Mouse (Mus musculus): Measurements from ENCODE around the gene Tmem218.

Tmem218 gene

GRCm38 (mm10) chr9:37207929-37208411 is at the start of gene Tmem218:
Gene Tmem218 (plus strand): TSS chr9:37208223.
- DNase-seq (ENCODE audit: low read depth): no peak

GRCm38 (mm10) chr9:37160686-37161085 is 47.3 kb upstream of the Tmem218 start:
- DNase-seq (ENCODE audit: low read depth): no peak

- DNase-seq (ENCODE audit: low read depth): peak; percentile 41
Measured at GRCm38 (mm10) chr9:37166899-37167298, 41.1 kb upstream of the Tmem218 start.

- DNase-seq (ENCODE audit: low read depth): no peak
Measured at GRCm38 (mm10) chr9:37173376-37173775, 34.6 kb upstream of the Tmem218 start.

GRCm38 (mm10) chr9:37176002-37176401 is 32.0 kb upstream of the Tmem218 start:
- no peak for DNase-seq (ENCODE audit: low read depth)

- peak; percentile 21 for DNase-seq (ENCODE audit: low read depth)
Measured at GRCm38 (mm10) chr9:37177107-37177506, 30.9 kb upstream of the Tmem218 start.

GRCm38 (mm10) chr9:37177551-37177950 is 30.5 kb upstream of the Tmem218 start:
- DNase-seq (ENCODE audit: low read depth): no peak

GRCm38 (mm10) chr9:37178911-37179310 is 29.1 kb upstream of the Tmem218 start:
- no peak for DNase-seq (ENCODE audit: low read depth)

- no peak for DNase-seq (ENCODE audit: low read depth)
Measured at GRCm38 (mm10) chr9:37179596-37179995, 28.4 kb upstream of the Tmem218 start.

GRCm38 (mm10) chr9:37181596-37181995 is 26.4 kb upstream of the Tmem218 start:
- no peak for DNase-seq (ENCODE audit: low read depth)

- DNase-seq (ENCODE audit: low read depth): no peak
Measured at GRCm38 (mm10) chr9:37183176-37183575, 24.8 kb upstream of the Tmem218 start.

- DNase-seq (ENCODE audit: low read depth): no peak
Measured at GRCm38 (mm10) chr9:37187407-37187806, 20.6 kb upstream of the Tmem218 start.

GRCm38 (mm10) chr9:37188024-37188423 is 20.0 kb upstream of the Tmem218 start:
- DNase-seq (ENCODE audit: low read depth): no peak

GRCm38 (mm10) chr9:37197067-37197466 is 11.0 kb upstream of the Tmem218 start:
- peak; percentile 6 for DNase-seq (ENCODE audit: low read depth)

GRCm38 (mm10) chr9:37200414-37200813 is 7.6 kb upstream of the Tmem218 start:
- DNase-seq (ENCODE audit: low read depth): no peak

- DNase-seq (ENCODE audit: low read depth): no peak
Measured at GRCm38 (mm10) chr9:37203884-37204283, 4.1 kb upstream of the Tmem218 start.

- no peak for DNase-seq (ENCODE audit: low read depth)
Measured at GRCm38 (mm10) chr9:37213060-37213738, 5.2 kb downstream of the Tmem218 start.

GRCm38 (mm10) chr9:37214327-37215060 is 6.5 kb downstream of the Tmem218 start:
- no peak for DNase-seq (ENCODE audit: low read depth)

GRCm38 (mm10) chr9:37220755-37221154 is 12.7 kb downstream of the Tmem218 start:
- no peak for DNase-seq (ENCODE audit: low read depth)

GRCm38 (mm10) chr9:37225581-37225980 is 17.6 kb downstream of the Tmem218 start:
- no peak for DNase-seq (ENCODE audit: low read depth)

GRCm38 (mm10) chr9:37229880-37230325 is 21.9 kb downstream of the Tmem218 start:
- DNase-seq (ENCODE audit: low read depth): peak; percentile 82

- DNase-seq (ENCODE audit: low read depth): peak; percentile 30
Measured at GRCm38 (mm10) chr9:37230486-37231195, 22.6 kb downstream of the Tmem218 start.

All from 416B (cell line).